12 mouse cellular contexts compared by ENCODE assay signal in the genomic region with DNA sequence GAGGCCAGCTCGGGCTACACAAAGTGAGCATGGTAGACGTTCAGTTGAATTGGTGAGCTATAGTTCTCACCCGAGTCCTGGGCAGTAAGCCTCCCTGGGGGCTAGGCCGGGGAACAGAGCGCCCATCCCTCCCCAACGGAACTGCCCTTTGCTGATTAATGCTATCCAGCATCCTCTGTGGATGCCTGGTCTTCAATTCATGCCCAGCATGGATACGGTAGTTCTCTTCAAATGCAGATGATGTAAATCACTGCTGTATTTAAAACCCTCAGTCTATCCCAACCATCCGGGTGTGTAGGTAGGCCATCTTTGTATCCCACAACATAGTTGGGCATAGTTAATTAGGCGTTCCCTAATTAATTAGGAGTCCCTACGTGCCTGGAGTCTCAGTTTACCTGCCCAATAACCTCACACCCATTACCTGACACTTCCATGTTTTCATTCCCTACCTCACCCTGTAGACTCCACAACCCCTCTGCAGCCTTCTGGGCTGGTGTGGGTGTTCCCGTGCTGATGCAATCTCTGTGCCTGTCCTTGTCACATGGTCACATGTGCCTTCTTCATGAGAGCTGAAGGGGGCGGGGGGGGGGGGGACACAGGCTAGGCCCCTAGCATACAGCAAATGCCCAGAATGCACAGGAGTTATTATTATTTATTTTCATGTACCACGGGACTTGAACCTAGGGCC. TPM values are rescaled to one million over a fixed set of nuclear protein-coding genes. Genes with fewer than 3 reads are reported as not detected.
"Had no signal": no experiment of that assay in that cellular context is flagged by ENCODE, and none has a peak within 500 bp of the region (broad histone marks: within the 10 kb centered on the region; RNA-seq: fewer than 3 reads in every experiment).

No protein-coding gene starts in this region.

- DNase-seq: liver, postnatal 0 days; lung, adult 2 months; lung, postnatal 4 days; midbrain, embryonic 14.5 days; right cerebral cortex, postnatal 25 days; right cerebral cortex, postnatal 4 days; spleen, adult 18-20 months; thymus, adult 18-20 months; thymus, postnatal 14 days; thymus, postnatal 36 days had no signal

RNA-seq across cellular contexts. Expression of a gene that starts 16.3 kb away (rescaled TPM):
- total RNA-seq: megakaryocyte, adult 5-6 weeks; neutrophil, adult 5-6 weeks had no signal
